Mouse (Mus musculus) heart, postnatal 0 days (tissue): ENCODE measurements around the gene Pakap.

Experiments
- CTCF ChIP-seq: IDR thresholded peaks from 2 replicates; pipeline ENCODE4 v1.5.1; 2016; ENCODE audit warnings: antibody characterized with exemption, control low read depth, low read depth
- EP300 ChIP-seq: IDR thresholded peaks from 2 replicates; pipeline ENCODE4 v1.6.1; 2016; ENCODE audit warnings: antibody characterized with exemption, low read depth

- TF ChIP-seq CTCF = no peak
- TF ChIP-seq EP300 = no peak
Measured at GRCm38 (mm10) chr4:57722296-57722695, 154.3 kb downstream of the Pakap start.
